Mouse (Mus musculus) midbrain, embryonic 12.5 days (tissue): ENCODE data around the gene Zfp184. TPM values are rescaled to one million over a fixed set of nuclear protein-coding genes. Genes with fewer than 3 reads are reported as not detected.

Source experiments
- ATAC-seq: fragments of 200-750 bp; cut with Nextera tagmentation; 2 replicates; pipeline ENCODE4 v1.8.0; 2017; ENCODE audit warnings: low read depth, moderate TSS enrichment, moderate library complexity; ENCODE audit not compliant: low FRiP score
- H3K27ac ChIP-seq: fragments of 300-500 bp; sonication (generic); replicated peaks from 2 replicates; pipeline ENCODE4 v1.5.1; 2016; ENCODE audit warnings: mild to moderate bottlenecking
- H3K27me3 ChIP-seq: fragments of 300-500 bp; sonication (generic); 2 replicates; pipeline ENCODE4 v1.6.1; 2016; ENCODE audit warnings: mild to moderate bottlenecking
- H3K36me3 ChIP-seq: fragments of 300-500 bp; sonication (generic); 2 replicates; pipeline ENCODE4 v1.6.1; 2016
- H3K4me1 ChIP-seq: fragments of 300-500 bp; sonication (generic); 2 replicates; pipeline ENCODE4 v1.6.1; 2016
- H3K4me2 ChIP-seq: fragments of 300-500 bp; sonication (generic); replicated peaks from 2 replicates; pipeline ENCODE4 v1.6.1; 2016; ENCODE audit warnings: mild to moderate bottlenecking, moderate library complexity
- H3K4me3 ChIP-seq: fragments of 300-500 bp; sonication (generic); 2 replicates; pipeline ENCODE4 v1.5.1; 2016; ENCODE audit warnings: mild to moderate bottlenecking
- H3K9ac ChIP-seq: fragments of 300-500 bp; sonication (generic); replicated peaks from 2 replicates; pipeline ENCODE4 v1.6.1; 2016; ENCODE audit warnings: mild to moderate bottlenecking, moderate library complexity
- H3K9me3 ChIP-seq: fragments of 300-500 bp; sonication (generic); 2 replicates; pipeline ENCODE4 v1.6.1; 2016; ENCODE audit warnings: mild to moderate bottlenecking
- whole genome bisulfite sequencing: fragments of 180-500 bp; shearing (Covaris S2); methylation state at CpG from one replicate; pipeline ENCODE4 v1.1.7; 2016; 5-methylcytosine and 5-hydroxymethylcytosine counted together
- polyA plus RNA-seq: library from polyadenylated mRNA; unstranded; fragments of >200 nt; fragmentation: Nextera tagmentation; extraction: Ambion mirVana; gene quantifications from 2 replicates; pipeline ENCODE4 v1.2.1, GENCODE M21; 2016

Gene Zfp184
- polyA plus RNA-seq, 1 experiment from 2014 or later = 22.3 TPM

- WGBS = 2% methylated on average over 21 of the region's 21 CpGs
- Histone ChIP-seq H3K36me3 (no peaks in the 10 kb centered on the region), H3K4me3 (no peak overlapping the region), H3K4me1 (no peaks in the 10 kb centered on the region), H3K9ac (no peak overlapping the region), H3K27me3 (peaks cover 20% of the 10 kb centered on the region), H3K4me2 (no peak overlapping the region), H3K9me3 (no peaks in the 10 kb centered on the region), H3K27ac (no peak overlapping the region)
- ATAC-seq = no peak
Measured at GRCm38 (mm10) chr13:21924734-21925335, 20.1 kb upstream of the Zfp184 start.

- Histone ChIP-seq H3K9me3 (no peaks in the 10 kb centered on the region), H3K4me2 (no peak overlapping the region), H3K4me3 (no peak overlapping the region), H3K27ac (no peak overlapping the region), H3K4me1 (no peaks in the 10 kb centered on the region), H3K27me3 (no peaks in the 10 kb centered on the region), H3K9ac (no peak overlapping the region), H3K36me3 (no peaks in the 10 kb centered on the region)
- ATAC-seq = no peak
- 10% methylated on average over 10 of the region's 10 CpGs for WGBS
Measured at GRCm38 (mm10) chr13:21930981-21931380, 13.9 kb upstream of the Zfp184 start.

GRCm38 (mm10) chr13:21931740-21932139 is 13.2 kb upstream of the Zfp184 start:
- Histone ChIP-seq H3K36me3 (no peaks in the 10 kb centered on the region), H3K4me2 (no peak overlapping the region), H3K27ac (no peak overlapping the region), H3K4me1 (no peaks in the 10 kb centered on the region), H3K9me3 (no peaks in the 10 kb centered on the region), H3K9ac (no peak overlapping the region), H3K27me3 (no peaks in the 10 kb centered on the region; the same call in 1 of the 2 replicates), H3K4me3 (no peak overlapping the region)
- ATAC-seq = no peak
- 60% methylated on average over 6 of the region's 6 CpGs for whole genome bisulfite sequencing

GRCm38 (mm10) chr13:21933626-21934548 is 11.0 kb upstream of the Zfp184 start:
- no peaks in the 10 kb centered on the region; the same call in 1 of the 2 replicates for H3K27me3 ChIP-seq
- no peak overlapping the region for H3K27ac ChIP-seq
- H3K9ac ChIP-seq = no peak overlapping the region
- 4% methylated on average over 28 of the region's 28 CpGs for WGBS
- no peaks in the 10 kb centered on the region for H3K36me3 ChIP-seq
- H3K4me2 ChIP-seq = peak overlapping the region; percentile 17; the same call in 1 of the 2 replicates
- no peaks in the 10 kb centered on the region for H3K4me1 ChIP-seq
- H3K4me3 ChIP-seq = 0 out of 2 replicates have a peak overlapping the region, but pooled peaks have one; percentile 1
- no peak for ATAC-seq
- no peaks in the 10 kb centered on the region for H3K9me3 ChIP-seq

GRCm38 (mm10) chr13:21934982-21935791 is 9.7 kb upstream of the Zfp184 start:
- Histone ChIP-seq H3K9ac (no peak overlapping the region), H3K4me1 (no peaks in the 10 kb centered on the region), H3K4me3 (no peak overlapping the region), H3K27me3 (no peaks in the 10 kb centered on the region; the same call in 1 of the 2 replicates), H3K9me3 (no peaks in the 10 kb centered on the region), H3K36me3 (no peaks in the 10 kb centered on the region), H3K27ac (no peak overlapping the region), H3K4me2 (no peak overlapping the region)
- no peak for ATAC-seq
- WGBS = 12% methylated on average over 17 of the region's 17 CpGs

GRCm38 (mm10) chr13:21935833-21936232 is 9.1 kb upstream of the Zfp184 start:
- WGBS = 4% methylated on average over 7 of the region's 7 CpGs
- Histone ChIP-seq H3K36me3 (no peaks in the 10 kb centered on the region), H3K4me2 (peak overlapping the region; percentile 27; the same call in 1 of the 2 replicates), H3K4me3 (no peak overlapping the region), H3K9me3 (no peaks in the 10 kb centered on the region), H3K4me1 (no peaks in the 10 kb centered on the region), H3K9ac (no peak overlapping the region), H3K27ac (no peak overlapping the region), H3K27me3 (no peaks in the 10 kb centered on the region; the same call in 1 of the 2 replicates)
- ATAC-seq = no peak

GRCm38 (mm10) chr13:21936968-21937367 is 7.9 kb upstream of the Zfp184 start:
- Histone ChIP-seq H3K4me1 (no peaks in the 10 kb centered on the region), H3K4me3 (peak overlapping the region; percentile 0; the same call in 1 of the 2 replicates), H3K4me2 (peak overlapping the region; percentile 13; the same call in 1 of the 2 replicates), H3K9me3 (no peaks in the 10 kb centered on the region), H3K36me3 (no peaks in the 10 kb centered on the region), H3K27ac (no peak overlapping the region), H3K9ac (no peak overlapping the region), H3K27me3 (no peaks in the 10 kb centered on the region; the same call in 1 of the 2 replicates)
- WGBS = 1% methylated on average over 17 of the region's 17 CpGs
- no peak for ATAC-seq

GRCm38 (mm10) chr13:21940213-21940612 is 4.7 kb upstream of the Zfp184 start:
- ATAC-seq = peak; percentile 44
- no peak overlapping the region for H3K27ac ChIP-seq
- H3K27me3 ChIP-seq = no peaks in the 10 kb centered on the region; the same call in 1 of the 2 replicates
- no peaks in the 10 kb centered on the region for H3K36me3 ChIP-seq
- no peak overlapping the region for H3K9ac ChIP-seq
- H3K4me3 ChIP-seq = peak overlapping the region; percentile 46
- under 1% methylated on average over 19 of the region's 19 CpGs for WGBS
- no peaks in the 10 kb centered on the region for H3K9me3 ChIP-seq
- no peaks in the 10 kb centered on the region for H3K4me1 ChIP-seq
- H3K4me2 ChIP-seq = peak overlapping the region; percentile 48

- WGBS = under 1% methylated on average over 16 of the region's 16 CpGs
Measured at GRCm38 (mm10) chr13:21940811-21941321, 4.0 kb upstream of the Zfp184 start.

GRCm38 (mm10) chr13:21943644-21944043 is 1.2 kb upstream of the Zfp184 start:
- ATAC-seq = no peak
- Histone ChIP-seq H3K4me2 (no peak overlapping the region), H3K4me3 (no peak overlapping the region), H3K4me1 (peaks cover 14% of the 10 kb centered on the region), H3K9me3 (no peaks in the 10 kb centered on the region), H3K27me3 (no peaks in the 10 kb centered on the region), H3K9ac (no peak overlapping the region), H3K36me3 (0 out of 2 replicates have a peak, but pooled peaks cover 4% of the 10 kb centered on the region), H3K27ac (no peak overlapping the region)
- whole genome bisulfite sequencing = 71% methylated on average over 1 of the region's 1 CpGs

More at GRCm38 (mm10) chr13:21940811-21941321, 4.0 kb upstream of the Zfp184 start:
- Histone ChIP-seq H3K9me3 (no peaks in the 10 kb centered on the region), H3K4me3 (peak overlapping the region; percentile 46), H3K4me1 (no peaks in the 10 kb centered on the region), H3K27me3 (no peaks in the 10 kb centered on the region; the same call in 1 of the 2 replicates), H3K36me3 (no peaks in the 10 kb centered on the region), H3K9ac (0 out of 2 replicates have a peak overlapping the region, but pooled peaks have one; percentile 34), H3K27ac (0 out of 2 replicates have a peak overlapping the region, but pooled peaks have one; percentile 42), H3K4me2 (peak overlapping the region; percentile 48)
- ATAC-seq = no peak

- peak overlapping the region; percentile 72 for H3K4me2 ChIP-seq
- peaks cover 13% of the 10 kb centered on the region for H3K36me3 ChIP-seq
- peaks cover 14% of the 10 kb centered on the region for H3K4me1 ChIP-seq
- peak overlapping the region; percentile 24 for H3K9ac ChIP-seq
- no peak overlapping the region for H3K27ac ChIP-seq
- ATAC-seq = no peak
- peak overlapping the region; percentile 86 for H3K4me3 ChIP-seq
- no peaks in the 10 kb centered on the region for H3K9me3 ChIP-seq
- H3K27me3 ChIP-seq = no peaks in the 10 kb centered on the region
- WGBS = 2% methylated on average over 7 of the region's 7 CpGs
Measured at GRCm38 (mm10) chr13:21944592-21944925, 335 bp upstream of the Zfp184 start.
